Mouse (Mus musculus) liver, embryonic 14.5 days (tissue): ENCODE measurements at regions not wholly inside any gene's neighbourhood (a gene's known extent, or its start where the extent isn't known, plus 50 kb on each side); places are given as distances from the start of the nearest gene placed in this dataset.
"Not testable (repeated sequence)": the region's sequence is repeated elsewhere in the genome, so short reads cannot be mapped to it uniquely, and the experiment has no call there.

Experiments
- ATAC-seq: fragments of 200-750 bp; cut with Nextera tagmentation; 2 replicates; pipeline ENCODE4 v1.8.0; 2017; ENCODE audit warnings: moderate number of reproducible peaks, mild to moderate bottlenecking, moderate library complexity; ENCODE audit not compliant: insufficient read depth
- DNase-seq, 3 experiments: peaks; one replicate each; pipeline ENCODE4 v3.0.0-alpha.2; 2012 to 2013; ENCODE audit warnings: low read depth in 3 of 3, low spot score in 3 of 3
- H3K27ac ChIP-seq: fragments of 300-500 bp; sonication (generic); 2 replicates; pipeline ENCODE4 v1.5.1; 2014; ENCODE audit warnings: moderate library complexity, mild to moderate bottlenecking, control low read depth, inconsistent platforms
- H3K27me3 ChIP-seq: fragments of 300-500 bp; sonication (generic); 2 replicates; pipeline ENCODE4 v1.6.1; 2014; ENCODE audit warnings: mild to moderate bottlenecking, low read length, moderate library complexity; ENCODE audit not compliant: control insufficient read depth, insufficient read depth
- H3K36me3 ChIP-seq: fragments of 300-500 bp; sonication (generic); replicated peaks from 2 replicates; pipeline ENCODE4 v1.6.1; 2014; ENCODE audit warnings: low read depth; ENCODE audit not compliant: control insufficient read depth, insufficient read depth
- H3K4me1 ChIP-seq, 2 experiments: fragments of 200-500 bp in 1 of 2; fragments of 300-500 bp in 1 of 2; sonication (generic) in 1 of 2; replicated peaks; 2 replicates each; pipeline ENCODE4 v1.6.1; 2012 to 2014; ENCODE audit warnings: antibody characterized with exemption in 1 of 2, inconsistent platforms in 1 of 2, low read length in 1 of 2; ENCODE audit not compliant: control insufficient read depth in 2 of 2, insufficient read depth in 2 of 2
- H3K4me2 ChIP-seq: fragments of 300-500 bp; sonication (generic); 2 replicates; pipeline ENCODE4 v1.6.1; 2014; ENCODE audit warnings: low read depth, mild to moderate bottlenecking, control low read depth, moderate library complexity
- H3K4me3 ChIP-seq, 2 experiments: fragments of 200-500 bp in 1 of 2; fragments of 300-500 bp in 1 of 2; sonication (generic) in 1 of 2; 2 replicates each; pipeline ENCODE4 v1.5.1; 2012 to 2014; ENCODE audit warnings: low read depth in 2 of 2, low read length in 2 of 2, mild to moderate bottlenecking in 2 of 2, control low read depth in 1 of 2, inconsistent platforms in 1 of 2, moderate library complexity in 1 of 2; ENCODE audit not compliant: insufficient read depth in 1 of 2
- H3K9ac ChIP-seq: fragments of 300-500 bp; sonication (generic); replicated peaks from 2 replicates; pipeline ENCODE4 v1.6.1; 2014; ENCODE audit warnings: mild to moderate bottlenecking, control low read depth, moderate library complexity
- H3K9me3 ChIP-seq: fragments of 300-500 bp; sonication (generic); 2 replicates; pipeline ENCODE4 v1.6.1; 2016; ENCODE audit warnings: low read length, mixed read lengths; ENCODE audit not compliant: control insufficient read depth
- CTCF ChIP-seq: IDR thresholded peaks from 2 replicates; pipeline ENCODE4 v1.5.1; 2016; ENCODE audit warnings: antibody characterized with exemption, low read depth, control low read depth
- EP300 ChIP-seq: IDR thresholded peaks from 2 replicates; pipeline ENCODE4 v1.6.1; 2016; ENCODE audit warnings: antibody characterized with exemption, low read depth
- WGBS: fragments of 180-500 bp; shearing (Covaris S2); extraction: QIAGEN DNeasy Blood & Tissue Kit; methylation state at CpG from one replicate; pipeline ENCODE4 v1.1.7; 2014; ENCODE audit not compliant: insufficient replicate concordance; 5-methylcytosine and 5-hydroxymethylcytosine counted together

DNA sequence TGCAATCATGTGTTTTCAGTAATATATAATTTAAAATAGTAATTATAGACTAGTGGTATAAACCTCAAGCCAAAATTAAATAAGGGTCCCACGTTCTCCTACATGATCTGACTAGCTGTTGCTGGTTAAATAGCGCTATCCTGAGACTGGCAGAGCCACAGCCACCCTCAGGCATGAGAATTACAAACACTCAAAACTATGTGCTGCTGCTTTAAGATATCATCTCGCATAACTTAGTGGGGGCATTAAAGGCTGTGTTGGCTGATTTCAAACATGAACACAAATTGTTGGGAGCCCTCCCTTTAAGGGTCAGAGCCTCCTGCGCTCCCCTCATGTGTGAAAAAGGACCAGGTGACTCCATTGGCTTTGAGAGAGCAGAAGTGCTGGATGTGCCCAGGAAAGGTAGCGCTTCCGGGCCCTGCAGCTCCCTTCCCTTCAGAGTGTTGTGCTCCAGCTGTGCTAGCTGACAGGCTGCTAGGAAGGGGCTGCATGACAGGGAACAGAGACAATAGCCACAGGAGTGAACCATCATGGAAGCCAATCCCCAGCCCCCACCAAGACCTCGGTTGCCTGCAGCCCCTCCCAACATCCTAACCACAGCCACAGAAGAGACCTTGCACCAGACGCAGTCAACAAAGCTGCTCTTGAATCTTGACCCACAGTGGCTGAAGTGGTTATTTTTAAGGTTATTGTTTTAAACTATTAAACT is 79.4 kb downstream of the H2al2a start:
- whole genome bisulfite sequencing: 30% methylated on average over 8 of the region's 8 CpGs
- H3K9me3 ChIP-seq: no peaks in the 10 kb centered on the region
- TF ChIP-seq EP300 (no peak), CTCF (no peak)
- no peak overlapping the region for H3K9ac ChIP-seq
- H3K4me1 ChIP-seq: no peaks in the 10 kb centered on the region
- no peak overlapping the region for H3K4me2 ChIP-seq
- H3K27me3 ChIP-seq: no peaks in the 10 kb centered on the region
- no peak overlapping the region for H3K4me3 ChIP-seq
- DNase-seq (no peak), ATAC-seq (no peak)
- H3K36me3 ChIP-seq: no peaks in the 10 kb centered on the region
- H3K27ac ChIP-seq: no peak overlapping the region

DNA sequence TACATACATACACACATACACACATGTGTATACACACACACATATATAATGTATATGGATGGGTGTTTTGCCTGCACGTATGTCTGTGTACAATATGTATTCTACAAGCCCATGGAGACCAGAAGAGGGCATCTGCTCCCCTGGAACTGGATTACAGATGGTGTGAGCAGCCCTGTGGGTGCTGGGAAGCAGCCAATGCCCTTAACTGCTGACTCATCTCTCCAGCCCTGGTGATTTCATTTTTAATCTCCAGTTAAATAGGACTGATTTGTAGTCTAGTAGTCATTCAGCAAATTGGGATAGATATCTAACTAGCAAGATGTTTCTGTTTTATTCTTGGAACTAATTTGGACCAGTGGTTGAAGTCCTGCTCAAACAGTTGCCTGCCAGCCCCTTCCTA is 94.1 kb downstream of the H2al2a start:
- TF ChIP-seq EP300 (no peak), CTCF (no peak)
- H3K4me1 ChIP-seq: no peaks in the 10 kb centered on the region
- H3K27me3 ChIP-seq: no peaks in the 10 kb centered on the region
- H3K4me3 ChIP-seq: no peak overlapping the region
- ATAC-seq: no peak
- no peak overlapping the region for H3K4me2 ChIP-seq
- no peak overlapping the region for H3K9ac ChIP-seq
- H3K9me3 ChIP-seq: no peaks in the 10 kb centered on the region
- no peak overlapping the region for H3K27ac ChIP-seq
- DNase-seq: no peak
- H3K36me3 ChIP-seq: no peaks in the 10 kb centered on the region
- 35% methylated on average over 1 of the region's 1 CpGs for WGBS

DNA sequence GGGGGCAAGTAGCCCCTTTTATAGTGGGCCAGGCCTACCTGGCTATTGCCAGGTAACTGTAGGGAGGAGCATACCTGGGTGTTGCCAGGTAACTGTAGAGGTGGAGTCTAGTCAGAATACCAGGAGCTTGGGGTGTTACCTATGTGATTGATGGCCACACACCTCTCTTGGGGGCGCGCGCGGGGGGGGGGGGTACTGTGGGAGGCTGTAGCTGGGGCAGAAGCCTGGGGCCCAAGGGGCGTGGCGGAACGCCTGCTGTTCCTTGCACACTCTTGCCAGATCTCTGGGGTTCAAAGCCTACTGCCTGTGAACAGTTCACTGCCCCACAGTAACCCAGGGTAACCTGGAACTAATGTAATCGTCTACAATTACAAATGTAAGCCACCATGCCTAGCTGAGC is 96.6 kb downstream of the H2al2a start:
- no peak overlapping the region for H3K27ac ChIP-seq
- TF ChIP-seq EP300 (no peak), CTCF (no peak)
- no peaks in the 10 kb centered on the region for H3K4me1 ChIP-seq
- H3K27me3 ChIP-seq: no peaks in the 10 kb centered on the region
- WGBS: 55% methylated on average over 8 of the region's 8 CpGs
- ATAC-seq (no peak), DNase-seq (no peak)
- no peak overlapping the region for H3K4me3 ChIP-seq
- no peak overlapping the region for H3K4me2 ChIP-seq
- no peaks in the 10 kb centered on the region for H3K9me3 ChIP-seq
- no peaks in the 10 kb centered on the region for H3K36me3 ChIP-seq
- H3K9ac ChIP-seq: no peak overlapping the region

DNA sequence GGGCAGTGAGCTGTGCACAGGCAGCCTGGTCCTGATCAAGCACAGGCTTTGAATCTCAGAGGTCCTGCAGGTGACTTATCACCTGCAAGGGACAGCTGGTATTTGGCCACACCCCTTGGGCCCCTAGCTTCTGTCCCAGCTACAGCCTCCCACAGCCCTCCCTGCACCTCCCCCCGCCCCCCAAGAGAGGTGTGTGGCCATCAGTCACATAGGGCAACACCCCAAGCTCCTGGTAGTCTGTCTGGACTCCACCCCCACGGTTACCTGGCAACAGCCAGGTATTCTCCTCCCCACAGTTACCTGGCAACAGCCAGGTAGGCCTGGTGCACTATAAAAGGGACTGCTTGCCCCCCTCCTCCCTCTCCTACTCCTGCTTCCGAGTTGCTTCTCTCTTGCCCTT is 98.0 kb downstream of the H2al2a start:
- H3K36me3 ChIP-seq: no peaks in the 10 kb centered on the region
- no peak overlapping the region for H3K9ac ChIP-seq
- no peaks in the 10 kb centered on the region for H3K27me3 ChIP-seq
- no peak for ATAC-seq
- no peaks in the 10 kb centered on the region for H3K9me3 ChIP-seq
- H3K4me3 ChIP-seq: no peak overlapping the region
- DNase-seq: no peak
- WGBS: 31% methylated on average over 3 of the region's 3 CpGs
- no peak for TF ChIP-seq EP300
- TF ChIP-seq CTCF: no peak
- no peak overlapping the region for H3K27ac ChIP-seq
- no peaks in the 10 kb centered on the region for H3K4me1 ChIP-seq
- H3K4me2 ChIP-seq: no peak overlapping the region

DNA sequence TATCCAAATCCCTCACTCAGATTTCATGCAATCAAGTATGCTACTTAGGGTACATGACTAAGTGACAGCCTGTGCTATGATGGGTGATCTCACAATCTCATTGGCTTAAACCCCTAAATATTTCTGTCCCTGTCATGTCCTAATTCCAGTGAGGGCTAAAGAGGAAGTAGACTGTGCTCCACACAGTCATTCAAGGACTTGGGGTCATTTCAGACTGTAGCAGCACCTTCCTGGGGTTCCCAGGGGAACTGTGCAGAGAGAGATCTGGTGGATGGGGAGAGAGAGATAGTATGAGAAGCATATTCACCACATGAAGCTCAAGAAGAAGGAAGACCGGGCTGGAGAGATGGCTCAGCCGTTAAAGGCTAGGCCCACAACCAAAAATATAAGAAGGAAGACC is 100.7 kb downstream of the H2al2a start:
- Histone ChIP-seq H3K36me3 (no peaks in the 10 kb centered on the region), H3K4me3 (no peak overlapping the region), H3K4me1 (no peaks in the 10 kb centered on the region), H3K27ac (no peak overlapping the region), H3K9ac (no peak overlapping the region), H3K9me3 (no peaks in the 10 kb centered on the region), H3K4me2 (no peak overlapping the region), H3K27me3 (no peaks in the 10 kb centered on the region)
- TF ChIP-seq EP300 (no peak), CTCF (no peak)
- WGBS: 58% methylated on average over 2 of the region's 2 CpGs
- no peak for DNase-seq
- no peak for ATAC-seq

DNA sequence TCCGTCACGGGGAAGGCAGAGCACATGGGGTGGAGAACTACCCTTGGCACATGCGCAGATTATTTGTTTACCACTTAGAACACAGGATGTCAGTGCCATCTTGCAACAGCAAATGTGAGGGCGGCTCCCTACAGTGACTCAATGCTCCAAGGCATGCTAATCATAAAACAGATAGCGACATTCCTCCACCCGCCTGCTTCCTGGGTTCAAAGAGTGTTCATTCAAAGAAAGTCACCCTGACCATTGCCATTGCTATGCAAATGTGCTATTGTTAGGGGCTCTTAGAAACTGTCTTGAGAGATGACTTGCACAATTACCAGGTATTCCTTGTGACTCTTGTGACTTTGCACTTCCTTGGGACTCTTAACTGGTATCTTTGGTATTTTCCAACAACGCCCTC is 104.1 kb downstream of the H2al2a start:
- not testable (repeated sequence) for H3K9ac ChIP-seq, H3K4me2 ChIP-seq, H3K36me3 ChIP-seq, H3K4me3 ChIP-seq, H3K27me3 ChIP-seq, H3K4me1 ChIP-seq, ATAC-seq, DNase-seq, H3K27ac ChIP-seq, H3K9me3 ChIP-seq
- WGBS: 68% methylated on average over 7 of the region's 7 CpGs
